Mouse (Mus musculus) C2C12 (cell line): ENCODE measurements at regions not wholly inside any gene's neighbourhood (a gene's known extent, or its start where the extent isn't known, plus 50 kb on each side); places are given as distances from the start of the nearest gene placed in this dataset.

Experiments used
- CTCF ChIP-seq: IDR thresholded peaks from one replicate; pipeline ENCODE4 v1.5.1; 2011; ENCODE audit not compliant: control insufficient read depth, insufficient read depth, insufficient read length
- FOSL1 ChIP-seq: IDR thresholded peaks from one replicate; pipeline ENCODE4 v1.8.0; 2011; ENCODE audit warnings: mild to moderate bottlenecking, low read length; ENCODE audit not compliant: poor library complexity, insufficient read depth, severe bottlenecking
- MYOG ChIP-seq: IDR thresholded peaks from one replicate; pipeline ENCODE4 v1.6.1; 2011; ENCODE audit not compliant: control insufficient read depth, insufficient read length; ENCODE audit errors: extremely low read depth

DNA sequence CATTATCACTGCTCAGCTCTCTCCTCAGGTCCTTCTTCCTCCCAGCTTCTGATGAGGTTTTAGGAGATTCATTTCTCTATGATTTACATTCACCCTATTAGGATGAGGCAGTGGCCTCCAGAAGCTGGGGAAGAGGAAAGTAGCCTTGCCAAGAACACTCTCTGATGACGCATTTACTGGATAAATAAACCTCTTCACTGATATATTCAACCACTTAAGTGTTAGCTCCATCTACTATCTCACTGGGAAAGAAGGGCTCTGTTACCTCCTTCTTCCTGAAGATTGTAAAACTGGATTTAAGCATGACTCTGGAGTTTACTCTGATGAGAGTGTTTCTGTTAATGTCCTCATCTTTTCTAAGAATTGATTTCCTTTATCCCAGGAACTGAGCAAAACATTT lies 338.2 kb upstream of the Arrdc3 start:
- TF ChIP-seq FOSL1 (no peak), CTCF (no peak), MYOG (no peak)
